Mouse (Mus musculus) heart, adult 2 months (tissue): ENCODE measurements around the gene Zfp277. TPM values are rescaled to one million over a fixed set of nuclear protein-coding genes. Genes with fewer than 3 reads are reported as not detected.

Experiments
- DNase-seq, 2 experiments: peaks; one replicate each; pipeline ENCODE4 v3.0.0; 2021
- H3K27ac ChIP-seq: fragments of 200-600 bp; 2 replicates; pipeline ENCODE4 v1.8.1; 2022
- H3K27me3 ChIP-seq: fragments of 200-500 bp; 2 replicates; pipeline ENCODE4 v1.6.1; 2012; ENCODE audit warnings: mild to moderate bottlenecking, low read length, inconsistent platforms, mixed read lengths; ENCODE audit not compliant: control insufficient read depth, insufficient read depth
- H3K36me3 ChIP-seq: fragments of 200-500 bp; 2 replicates; pipeline ENCODE4 v1.6.1; 2012; ENCODE audit warnings: low read length, inconsistent platforms; ENCODE audit not compliant: control insufficient read depth, insufficient read depth
- H3K4me1 ChIP-seq: fragments of 200-500 bp; 2 replicates; pipeline ENCODE4 v1.6.1; 2011; ENCODE audit warnings: low read length; ENCODE audit not compliant: control insufficient read depth, insufficient read depth
- H3K4me3 ChIP-seq: fragments of 200-600 bp; 2 replicates; pipeline ENCODE4 v1.8.1; 2022
- H3K79me2 ChIP-seq: fragments of 200-500 bp; replicated peaks from 2 replicates; pipeline ENCODE4 v1.6.1; 2012; ENCODE audit warnings: mild to moderate bottlenecking, inconsistent platforms, low read length, moderate library complexity, mixed read lengths; ENCODE audit not compliant: control insufficient read depth, insufficient read depth
- H3K9ac ChIP-seq: fragments of 200-500 bp; 2 replicates; pipeline ENCODE4 v1.6.1; 2012; ENCODE audit warnings: low read depth, mild to moderate bottlenecking, control low read depth, inconsistent platforms, low read length, mixed read lengths
- CTCF ChIP-seq: fragments of 200-600 bp; IDR thresholded peaks from 2 replicates; pipeline ENCODE4 v1.8.1; 2022; ENCODE audit warnings: antibody characterized with exemption, mild to moderate bottlenecking, moderate library complexity
- EP300 ChIP-seq: fragments of 200-500 bp; IDR thresholded peaks from 2 replicates; pipeline ENCODE4 v1.6.1; 2011; ENCODE audit warnings: low read depth, low read length, control low read depth; ENCODE audit not compliant: insufficient read depth
- POLR2A ChIP-seq: fragments of 200-500 bp; IDR thresholded peaks from 2 replicates; pipeline ENCODE4 v1.6.1; 2011; ENCODE audit warnings: mild to moderate bottlenecking, low read depth, low read length, control low read depth; ENCODE audit not compliant: insufficient read depth
- WGBS: fragments of 180-500 bp; shearing (Covaris S2); methylation state at CpG from one replicate; pipeline ENCODE4 v1.1.7; 2018; 5-methylcytosine and 5-hydroxymethylcytosine counted together
- intact Hi-C: fragments of 180-260 bp; cut with DNase I; formaldehyde crosslinking; loops from one replicate; pipeline ENCODE4 v1.15.1; 2025
- polyA plus RNA-seq: library from polyadenylated mRNA; depleted of rRNA; stranded (reverse); fragments of >200 nt; gene quantifications from 2 replicates; pipeline ENCODE4 v1.2.3, GENCODE M21; 2012
- total RNA-seq, 2 experiments: library from RNA; stranded (reverse); gene quantifications; 2 replicates each; pipeline ENCODE4 v1.2.3; 2021

Gene Zfp277
- total and polyA plus RNA-seq, 3 experiments, result 5.2 to 10.9 (median 10.6) TPM

DNA sequence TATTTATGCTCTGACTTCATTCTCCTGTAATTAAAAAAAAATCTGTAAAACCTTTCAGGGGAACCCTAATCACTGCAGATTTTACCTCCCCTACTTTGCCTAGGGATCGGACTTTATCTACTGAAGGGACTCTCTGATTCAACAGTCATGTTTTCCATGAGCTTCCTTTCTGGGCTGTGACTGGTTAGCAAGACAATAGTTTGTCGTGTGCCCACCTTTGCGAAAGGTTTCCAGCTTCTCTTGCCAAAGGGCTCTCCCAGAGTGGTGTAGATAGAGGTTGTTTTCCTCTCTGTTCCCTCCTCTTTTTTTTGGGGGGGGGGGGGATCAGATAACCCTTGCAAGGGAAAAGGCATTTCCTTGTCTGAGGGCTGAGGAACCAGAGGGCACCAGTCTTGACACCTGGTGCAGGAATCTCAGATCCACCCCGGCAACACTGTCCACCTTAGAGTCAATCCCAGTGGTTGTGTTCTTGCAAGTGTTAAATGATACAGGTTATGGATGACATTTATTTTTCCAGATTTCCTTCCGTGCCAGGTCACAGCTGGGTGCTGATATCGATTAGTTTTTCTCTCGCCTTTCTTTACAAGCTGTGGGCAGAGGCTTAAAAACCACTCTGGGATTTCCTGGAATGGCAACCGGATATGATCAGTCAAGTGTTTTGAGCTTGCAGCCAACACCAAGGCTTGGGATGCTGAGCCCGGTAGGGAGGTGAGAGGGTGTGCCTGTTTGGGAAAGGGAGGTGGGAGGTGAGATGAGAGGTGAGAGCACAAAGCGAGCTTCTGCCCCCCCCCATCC is 2.1 kb upstream of the Zfp277 start:
- Histone ChIP-seq H3K27ac (peak overlapping the region; percentile 83), H3K9ac (peak overlapping the region; percentile 44), H3K4me3 (peak overlapping the region; percentile 97), H3K4me1 (peaks cover 2% of the 10 kb centered on the region; the same call in 1 of the 2 replicates), H3K36me3 (no peaks in the 10 kb centered on the region), H3K27me3 (no peaks in the 10 kb centered on the region), H3K79me2 (0 out of 2 replicates have a peak, but pooled peaks cover under 1% of the 10 kb centered on the region)
- intact Hi-C loops, result loop anchor here (2.0 to 10.0 kb wide), 7 partner anchors 25 to 225 kb away; no protein-coding TSS in a partner anchor
- no peak for TF ChIP-seq CTCF
- no peak for TF ChIP-seq POLR2A
- no peak for TF ChIP-seq EP300
- peak in 1 of 2 experiments; percentile 21 for DNase-seq
- 22% methylated on average over 10 of the region's 10 CpGs for WGBS

DNA sequence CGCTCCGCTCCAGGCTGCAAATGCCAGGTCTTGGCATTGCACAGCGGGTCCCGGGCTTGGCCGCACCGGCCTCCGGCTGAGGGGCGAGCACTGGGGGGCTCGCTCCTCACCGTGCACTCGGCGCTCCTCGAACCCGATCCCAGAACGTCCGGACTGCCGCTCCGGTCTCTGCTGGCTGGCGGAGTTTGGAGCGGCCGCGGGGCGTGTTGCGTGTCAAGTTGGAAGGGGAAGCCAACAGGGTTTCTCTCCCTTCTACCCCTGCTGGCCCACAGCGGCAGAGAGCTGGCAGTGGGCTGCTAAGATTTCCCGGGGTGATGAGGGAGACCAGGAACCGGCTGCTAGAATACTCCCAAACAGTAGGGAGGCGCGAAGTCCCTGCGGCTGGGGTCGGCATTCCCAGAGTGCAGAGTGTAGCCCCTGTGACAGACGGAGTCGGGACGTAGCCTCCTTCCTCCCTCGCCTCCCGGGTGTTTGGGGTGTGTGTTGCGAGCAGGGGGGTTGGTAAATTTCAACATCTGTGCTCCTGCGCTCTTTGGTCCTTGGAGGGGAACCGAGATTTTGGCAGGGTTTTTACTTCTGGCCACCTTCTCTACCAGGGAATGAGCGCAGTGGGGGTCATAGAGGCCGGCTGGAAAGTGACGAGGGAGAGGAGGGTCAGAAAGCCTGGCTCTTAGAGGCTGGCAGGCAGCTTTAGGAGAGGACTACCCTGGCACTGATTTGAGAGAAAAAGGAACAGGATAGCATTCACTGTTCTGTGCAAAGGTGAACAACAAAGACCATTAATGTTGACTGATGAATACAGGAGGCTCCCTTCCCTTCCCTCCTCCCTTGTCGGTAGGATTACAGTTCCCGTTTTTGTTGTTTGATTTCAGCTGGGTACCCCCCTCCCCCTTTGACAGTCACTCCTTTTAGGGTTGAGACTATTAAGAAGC is 1.0 kb upstream of the Zfp277 start:
- DNase-seq, result peak; percentile 67 to 73
- intact Hi-C loops, result loop anchor here (2.0 to 10.0 kb wide), 7 partner anchors 26 to 224 kb away; no protein-coding TSS in a partner anchor

GRCm38 (mm10) chr12:40445206-40445605 is 496 bp downstream of the Zfp277 start:
- WGBS, result 0% methylated on average over 16 of the region's 16 CpGs

More for the DNA sequence above, 1.0 kb upstream of the Zfp277 start:
- Histone ChIP-seq H3K9ac (peak overlapping the region; percentile 83), H3K36me3 (no peaks in the 10 kb centered on the region), H3K27me3 (no peaks in the 10 kb centered on the region), H3K4me1 (peaks cover 2% of the 10 kb centered on the region; the same call in 1 of the 2 replicates), H3K27ac (peak overlapping the region; percentile 83), H3K79me2 (0 out of 2 replicates have a peak, but pooled peaks cover 2% of the 10 kb centered on the region), H3K4me3 (peak overlapping the region; percentile 97)
- WGBS, result under 1% methylated on average over 44 of the region's 44 CpGs
- 0 out of 2 replicates have a peak, but pooled peaks have one; percentile 12 for TF ChIP-seq CTCF
- TF ChIP-seq EP300, result no peak

DNA sequence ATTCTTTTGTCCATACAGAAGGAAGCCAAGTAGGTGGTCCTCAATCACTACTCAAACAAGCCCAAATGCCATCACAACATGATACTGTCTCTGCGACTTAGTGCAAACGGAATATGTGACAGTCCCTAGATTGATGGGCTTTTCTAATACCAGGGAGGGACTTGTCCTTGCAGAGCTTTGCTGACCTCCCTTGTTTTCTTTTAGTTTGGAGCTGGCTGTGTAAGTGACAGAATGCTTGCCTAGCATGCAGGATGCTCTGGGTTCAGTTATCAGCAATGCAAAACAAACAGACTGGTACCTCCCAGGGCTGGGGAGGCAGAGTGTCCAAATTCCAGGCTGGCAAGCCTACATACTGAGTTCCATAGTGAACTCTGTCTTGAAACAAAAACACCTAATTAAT is 7.7 kb downstream of the Zfp277 start:
- 71% methylated on average over 2 of the region's 2 CpGs for WGBS
- Histone ChIP-seq H3K36me3 (no peaks in the 10 kb centered on the region; the same call in 1 of the 2 replicates), H3K4me1 (no peaks in the 10 kb centered on the region; the same call in 1 of the 2 replicates), H3K79me2 (peaks cover 9% of the 10 kb centered on the region), H3K9ac (no peak overlapping the region), H3K4me3 (no peak overlapping the region), H3K27ac (no peak overlapping the region), H3K27me3 (no peaks in the 10 kb centered on the region)
- no peak for DNase-seq
- TF ChIP-seq POLR2A (no peak), EP300 (no peak), CTCF (no peak)
- intact Hi-C loops, result no loop called here

More at GRCm38 (mm10) chr12:40445206-40445605, 496 bp downstream of the Zfp277 start:
- intact Hi-C loops, result loop anchor here (5.0 to 10.0 kb wide), 6 partner anchors 57 to 223 kb away; no protein-coding TSS in a partner anchor
- peak overlapping the region; percentile 94 for H3K4me3 ChIP-seq
- H3K79me2 ChIP-seq, result peaks cover 2% of the 10 kb centered on the region; the same call in 1 of the 2 replicates
- peaks cover 2% of the 10 kb centered on the region; the same call in 1 of the 2 replicates for H3K4me1 ChIP-seq
- H3K27me3 ChIP-seq, result no peaks in the 10 kb centered on the region
- H3K9ac ChIP-seq, result peak overlapping the region; percentile 66
- H3K36me3 ChIP-seq, result no peaks in the 10 kb centered on the region
- DNase-seq, result no peak
- H3K27ac ChIP-seq, result peak overlapping the region; percentile 85
- TF ChIP-seq POLR2A, result no peak
- no peak for TF ChIP-seq CTCF
- 0 out of 2 replicates have a peak, but pooled peaks have one; percentile 18 for TF ChIP-seq EP300

DNA sequence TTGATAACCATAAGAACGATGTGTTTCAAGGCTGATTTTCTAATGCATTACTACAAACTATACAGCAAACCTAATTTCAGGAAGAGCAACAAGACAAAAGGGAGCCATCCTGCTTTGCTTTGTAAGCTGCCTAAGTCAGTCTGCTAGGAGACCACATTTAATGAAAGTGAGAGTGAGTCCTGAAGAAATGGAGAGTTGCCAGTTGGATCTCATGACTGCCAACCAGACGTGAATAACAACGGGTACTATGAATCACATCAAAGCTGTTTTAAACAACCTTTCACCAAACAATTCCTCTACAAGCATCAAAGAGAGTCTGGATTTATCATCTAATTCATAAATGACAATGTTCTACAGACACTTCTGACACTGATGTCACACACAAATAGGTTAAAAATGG is 11.6 kb downstream of the Zfp277 start:
- DNase-seq, result no peak
- no peak overlapping the region for H3K4me3 ChIP-seq
- no peak overlapping the region for H3K27ac ChIP-seq
- H3K79me2 ChIP-seq, result peaks cover 6% of the 10 kb centered on the region
- intact Hi-C loops, result no loop called here
- no peak for TF ChIP-seq POLR2A
- TF ChIP-seq EP300, result no peak
- TF ChIP-seq CTCF, result no peak
- WGBS, result 22% methylated on average over 3 of the region's 3 CpGs
- peaks cover 6% of the 10 kb centered on the region for H3K4me1 ChIP-seq
- H3K36me3 ChIP-seq, result peaks cover 7% of the 10 kb centered on the region
- H3K9ac ChIP-seq, result no peak overlapping the region
- H3K27me3 ChIP-seq, result no peaks in the 10 kb centered on the region
